Comparison of ENCODE assay signal across 8 mouse cellular contexts in the genomic region with DNA sequence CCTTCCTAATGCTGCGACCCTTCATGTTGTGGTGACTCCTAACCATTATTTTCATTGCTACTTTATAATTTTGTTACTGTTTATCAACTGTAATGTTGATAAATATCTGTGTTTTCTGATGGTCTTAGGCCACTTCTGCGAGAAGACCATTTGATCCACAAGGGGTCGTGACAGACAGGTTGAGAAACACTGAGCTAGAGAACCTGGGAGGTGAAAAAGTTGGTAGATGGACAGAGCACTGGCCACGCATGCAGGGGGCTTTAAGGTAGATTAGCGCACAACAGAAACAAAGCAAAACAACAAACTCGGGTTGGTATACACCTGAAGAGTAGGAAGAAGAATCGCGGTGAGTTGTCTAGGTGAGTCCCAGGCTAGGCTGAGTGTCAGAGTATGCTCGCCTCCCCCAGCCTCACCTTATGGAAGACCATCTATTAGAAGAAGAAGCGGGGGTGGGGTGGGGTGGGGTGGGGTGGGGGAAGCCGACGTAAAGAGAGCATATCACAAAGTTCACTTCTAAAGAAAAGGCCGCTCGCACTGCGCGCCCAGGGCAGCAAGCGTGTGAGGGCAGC. TPM values are rescaled to one million over a fixed set of nuclear protein-coding genes. Genes with fewer than 3 reads are reported as not detected.
DNase-seq lines count a peak whose midpoint lies in the region; ATAC-seq and TF ChIP-seq lines count a peak whose summit lies in the region.

No protein-coding gene starts in this region.

- H3K36me3 ChIP-seq in testis, adult 2 months (ENCODE audit: control insufficient read depth, insufficient read depth, low read length) = no peaks in the 10 kb centered on the region
- H3K36me3 ChIP-seq in limb, embryonic 13.5 days = no peaks in the 10 kb centered on the region
- H3K36me3 ChIP-seq in small intestine, adult 2 months (ENCODE audit: control insufficient read depth, insufficient read depth, low read length) = no peaks in the 10 kb centered on the region

- H3K9me3 ChIP-seq in limb, embryonic 13.5 days = no peaks in the 10 kb centered on the region

- H3K9ac ChIP-seq in limb, embryonic 13.5 days = peak overlapping the region; percentile 87

- 8% methylated on average over 17 of the region's 17 CpGs for WGBS in limb, embryonic 13.5 days
- 11% methylated on average over 17 of the region's 17 CpGs for WGBS in small intestine, adult 2 months

- peak; percentile 43 for DNase-seq in cerebellum, adult 9-11 months
- no peak for DNase-seq in cerebellum, adult 11 months
- DNase-seq in testis, postnatal 14 days (ENCODE audit: low spot score) = no peak
- no peak for DNase-seq in natural killer cell, adult 2 months (ENCODE audit: low spot score in 2 of 2)
- DNase-seq in thymus, postnatal 4 days = no peak

- TF ChIP-seq CTCF in testis, adult 2 months (IDR thresholded peaks at IDR 0.05; ENCODE audit: control insufficient read depth, insufficient read depth, insufficient replicate concordance, low read depth, low read length) = no peak
- peak; percentile 14; the same call in 1 of the 2 replicates for TF ChIP-seq CTCF in small intestine, adult 2 months (IDR thresholded peaks at IDR 0.05; ENCODE audit: extremely low read depth, insufficient read length, insufficient replicate concordance, low read depth, low read length)

- peak overlapping the region; percentile 57 for H3K4me3 ChIP-seq in testis, adult 2 months (ENCODE audit: control insufficient read depth, low read depth, low read length)
- peak overlapping the region; percentile 89 for H3K4me3 ChIP-seq in limb, embryonic 13.5 days
- peak overlapping the region; percentile 83 for H3K4me3 ChIP-seq in small intestine, adult 2 months (ENCODE audit: low read depth, low read length)

- peak; percentile 38 for ATAC-seq in limb, embryonic 13.5 days (ENCODE audit: low FRiP score, low read depth)

- H3K4me1 ChIP-seq in testis, adult 2 months (ENCODE audit: control insufficient read depth, insufficient read depth, low read length) = peaks cover 5% of the 10 kb centered on the region
- H3K4me1 ChIP-seq in limb, embryonic 13.5 days = peaks cover 11% of the 10 kb centered on the region
- 0 out of 2 replicates have a peak, but pooled peaks cover 4% of the 10 kb centered on the region for H3K4me1 ChIP-seq in small intestine, adult 2 months (ENCODE audit: control insufficient read depth, insufficient read depth, insufficient read length, low read length)

- peak overlapping the region; percentile 96 for H3K4me2 ChIP-seq in limb, embryonic 13.5 days (replicated peaks)

- no peak for TF ChIP-seq POLR2A in testis, adult 2 months (IDR thresholded peaks at IDR 0.05; ENCODE audit: control insufficient read depth, low read depth, low read length)
- TF ChIP-seq POLR2A in small intestine, adult 2 months (IDR thresholded peaks at IDR 0.05; ENCODE audit: low read depth, low read length) = no peak

- no peaks in the 10 kb centered on the region for H3K27me3 ChIP-seq in testis, adult 2 months (ENCODE audit: control insufficient read depth, insufficient read depth, low read length)
- H3K27me3 ChIP-seq in limb, embryonic 13.5 days = no peaks in the 10 kb centered on the region
- H3K27me3 ChIP-seq in small intestine, adult 2 months (ENCODE audit: control insufficient read depth, insufficient read depth, low read length) = peaks cover 5% of the 10 kb centered on the region; the same call in 1 of the 2 replicates

- no peak overlapping the region for H3K27ac ChIP-seq in testis, adult 2 months (ENCODE audit: control insufficient read depth, insufficient read depth, low read depth, low read length)
- no peak overlapping the region for H3K27ac ChIP-seq in limb, embryonic 13.5 days
- no peak overlapping the region for H3K27ac ChIP-seq in small intestine, adult 2 months (ENCODE audit: insufficient read depth, low read depth, low read length)

RNA-seq across cellular contexts. Expression of gene Zfp697, which starts 0.5 kb away (rescaled TPM):
- 1.1 and 1.2 TPM in 2 replicates for polyA plus RNA-seq in testis, adult 2 months (2012; rRNA removed)
- 8.5 and 9.0 TPM in 2 replicates for polyA plus RNA-seq in limb, embryonic 13.5 days (2015; fragmentation: Nextera tagmentation; extraction: Ambion mirVana)
- 0.71 and 0.89 TPM in 2 replicates for polyA plus RNA-seq in small intestine, adult 2 months (2012; rRNA removed)

RNA-seq across cellular contexts. Expression of gene Phgdh, which starts 42.0 kb away (rescaled TPM):
- 18.1 and 18.2 TPM in 2 replicates for polyA plus RNA-seq in testis, adult 2 months (2012; rRNA removed)
- polyA plus RNA-seq in limb, embryonic 13.5 days (2015; fragmentation: Nextera tagmentation; extraction: Ambion mirVana) = 248 and 258 TPM in 2 replicates
- 18.4 and 35.8 TPM in 2 replicates for polyA plus RNA-seq in small intestine, adult 2 months (2012; rRNA removed)
